Mouse (Mus musculus) MEL-GATA-1-ER (cell line): ENCODE data around the gene Tpst1.

Experiments used
- DNase-seq: peaks from one replicate; pipeline ENCODE4 v3.0.0-alpha.2; 2012; ENCODE audit warnings: low read depth; ENCODE audit errors: extremely low read depth

Gene Tpst1

GRCm38 (mm10) chr5:130089177-130089576 lies 16.1 kb downstream of the Tpst1 start:
- no peak for DNase-seq

- no peak for DNase-seq
Measured at GRCm38 (mm10) chr5:130089626-130090393, 16.7 kb downstream of the Tpst1 start.

GRCm38 (mm10) chr5:130096754-130097153 lies 23.6 kb downstream of the Tpst1 start:
- no peak for DNase-seq

GRCm38 (mm10) chr5:130097837-130098236 lies 24.7 kb downstream of the Tpst1 start:
- DNase-seq, result no peak

- no peak for DNase-seq
Measured at GRCm38 (mm10) chr5:130101724-130102123, 28.6 kb downstream of the Tpst1 start.

- no peak for DNase-seq
Measured at GRCm38 (mm10) chr5:130109348-130109747, 36.2 kb downstream of the Tpst1 start.

GRCm38 (mm10) chr5:130110632-130111464 lies 37.7 kb downstream of the Tpst1 start:
- DNase-seq, result no peak

GRCm38 (mm10) chr5:130112653-130113052 lies 39.5 kb downstream of the Tpst1 start:
- no peak for DNase-seq

GRCm38 (mm10) chr5:130116116-130116515 lies 43.0 kb downstream of the Tpst1 start:
- no peak for DNase-seq

- DNase-seq, result no peak
Measured at GRCm38 (mm10) chr5:130116857-130117256, 43.7 kb downstream of the Tpst1 start.

GRCm38 (mm10) chr5:130117932-130118331 lies 44.8 kb downstream of the Tpst1 start:
- no peak for DNase-seq

- DNase-seq, result no peak
Measured at GRCm38 (mm10) chr5:130119236-130119635, 46.1 kb downstream of the Tpst1 start.

- DNase-seq, result no peak
Measured at GRCm38 (mm10) chr5:130120070-130120736, 47.1 kb downstream of the Tpst1 start.

- DNase-seq, result no peak
Measured at GRCm38 (mm10) chr5:130120904-130121303, 47.8 kb downstream of the Tpst1 start.

- no peak for DNase-seq
Measured at GRCm38 (mm10) chr5:130122355-130122754, 49.2 kb downstream of the Tpst1 start.

GRCm38 (mm10) chr5:130124271-130124670 lies 51.1 kb downstream of the Tpst1 start:
- no peak for DNase-seq

- DNase-seq, result no peak
Measured at GRCm38 (mm10) chr5:130128686-130129523, 55.8 kb downstream of the Tpst1 start.

GRCm38 (mm10) chr5:130129524-130129793 lies 56.3 kb downstream of the Tpst1 start:
- DNase-seq, result no peak

GRCm38 (mm10) chr5:130136597-130136996 lies 63.5 kb downstream of the Tpst1 start:
- no peak for DNase-seq

- peak; percentile 54 for DNase-seq
Measured at GRCm38 (mm10) chr5:130139393-130139792, 66.3 kb downstream of the Tpst1 start.

- DNase-seq, result no peak
Measured at GRCm38 (mm10) chr5:130141138-130141537, 68.0 kb downstream of the Tpst1 start.
